Mouse (Mus musculus) thymus, postnatal 14 days (tissue): Measurements from ENCODE around the gene Gm6588.
A peak's percentile ranks its signal among the peaks of the same experiment; 100 is the strongest.
"Not testable (repeated sequence)": the region's sequence is repeated elsewhere in the genome, so short reads cannot be mapped to it uniquely, and the experiment has no call there.

Source experiments
- DNase-seq: peaks from one replicate; pipeline ENCODE4 v3.0.0; 2021

The Gm6588 gene

DNA sequence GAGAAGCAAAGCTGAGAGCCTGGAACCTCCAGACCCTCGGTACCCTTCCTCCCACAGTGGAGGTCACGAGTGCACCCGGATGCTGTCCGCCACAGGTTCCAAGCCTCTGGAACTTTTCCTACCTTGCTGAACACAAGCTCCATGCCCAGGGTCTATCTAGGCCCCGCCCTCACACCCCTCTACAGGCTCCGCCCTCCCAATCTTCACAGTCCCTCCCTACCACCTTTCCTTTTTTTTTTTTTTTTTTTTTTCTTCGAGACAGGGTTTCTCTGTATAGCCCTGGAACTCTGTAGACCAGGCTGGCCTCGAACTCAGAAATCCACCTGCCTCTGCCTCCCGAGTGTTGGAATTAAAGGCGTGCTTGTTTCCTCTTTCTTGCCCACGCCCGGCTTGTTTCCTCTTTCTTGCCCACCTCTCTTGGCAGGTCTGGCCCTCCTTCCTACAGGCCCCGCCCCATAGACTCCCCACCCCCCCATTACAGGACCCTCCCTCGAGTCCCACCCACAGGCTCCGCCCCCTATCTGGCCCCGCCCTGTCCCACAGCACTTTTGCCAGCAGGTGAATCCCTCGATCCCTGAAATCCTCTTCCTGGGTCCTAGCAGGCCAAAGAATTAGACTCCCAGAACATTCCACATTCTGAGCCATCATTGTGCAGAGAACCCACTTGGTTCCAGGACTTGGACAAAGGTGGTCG lies at the start of gene Gm6588:
Gene Gm6588, plus strand, starts transcription at position 680 of the 694 bp plus-strand sequence.
- no peak for DNase-seq

DNA sequence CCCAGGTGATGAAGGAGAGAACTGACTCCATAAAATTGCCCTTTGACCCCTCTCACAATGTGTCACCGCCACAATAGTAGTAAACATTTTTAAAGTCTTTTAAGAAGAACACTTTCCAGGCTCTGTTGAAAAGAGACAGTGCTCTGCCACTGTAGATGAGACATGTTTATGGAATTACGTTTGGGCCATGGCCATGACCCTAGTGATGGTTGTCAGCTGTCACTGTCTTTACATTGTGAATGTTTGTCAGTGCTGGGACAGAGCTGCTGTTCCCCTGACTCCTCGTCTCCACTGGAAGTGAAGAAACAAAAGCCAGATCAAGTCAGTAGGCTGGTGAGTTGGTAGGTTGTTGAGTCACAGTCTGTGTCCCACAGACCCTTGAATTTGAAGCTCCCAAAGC lies 46.8 kb upstream of the Gm6588 start:
- no peak for DNase-seq

DNA sequence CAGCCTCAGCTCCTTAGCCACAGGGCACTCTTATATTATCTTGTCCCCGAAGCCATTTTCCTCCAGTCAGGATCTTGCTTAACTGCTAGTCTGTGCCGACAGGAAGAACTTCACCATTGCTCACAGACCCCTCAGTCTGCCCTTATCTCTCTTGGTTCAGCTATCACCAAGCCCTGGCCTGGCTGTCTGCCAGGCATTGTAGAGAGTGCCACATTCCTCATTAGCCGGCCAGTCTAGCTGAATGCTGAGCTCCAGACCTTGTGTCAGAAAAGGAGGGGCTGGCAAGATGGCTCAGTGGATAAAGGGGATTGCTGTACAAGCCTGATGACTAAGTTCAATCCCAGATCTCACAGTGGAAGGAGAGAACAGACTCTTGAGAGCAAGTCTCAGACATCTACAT lies 43.2 kb upstream of the Gm6588 start:
- no peak for DNase-seq

DNA sequence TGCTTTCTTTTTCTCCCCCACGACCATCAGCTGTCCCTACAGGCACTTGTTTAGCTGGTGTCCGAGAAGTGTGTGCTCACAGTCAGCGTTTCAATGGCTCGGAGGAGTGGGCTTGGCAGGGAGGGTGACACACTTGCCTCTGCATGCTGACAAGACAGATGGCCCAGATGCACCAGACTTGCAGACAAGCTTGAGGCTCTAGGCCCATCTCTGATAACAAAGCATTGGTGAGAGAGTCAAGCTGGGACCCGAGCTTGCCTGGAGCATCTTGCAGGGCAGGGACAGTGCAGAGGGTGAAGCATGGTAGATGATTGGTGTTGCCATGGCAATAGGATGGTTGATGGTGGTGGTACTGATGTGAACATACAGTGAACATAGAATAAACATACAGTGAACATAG lies 40.0 kb upstream of the Gm6588 start:
- DNase-seq: no peak

DNA sequence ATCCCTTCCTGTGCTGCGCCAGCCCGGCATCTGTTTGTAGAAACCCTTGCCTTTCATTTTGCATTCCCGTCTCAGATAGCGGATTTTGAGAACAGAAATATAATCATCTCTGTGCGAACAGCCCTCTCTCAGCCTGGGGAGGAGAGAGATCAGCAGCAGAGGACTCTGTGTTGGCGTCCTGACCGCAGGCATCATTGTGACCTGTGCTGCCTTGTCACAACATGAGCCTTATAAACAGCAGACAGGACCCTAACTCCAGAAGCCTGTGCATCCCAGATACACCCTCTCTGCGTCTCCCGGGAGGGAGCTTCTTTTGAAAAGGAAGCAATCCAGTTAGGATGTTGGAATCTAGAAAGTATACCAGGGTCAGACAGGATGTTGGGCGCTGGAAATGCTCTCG lies 38.2 kb upstream of the Gm6588 start:
- no peak for DNase-seq

DNA sequence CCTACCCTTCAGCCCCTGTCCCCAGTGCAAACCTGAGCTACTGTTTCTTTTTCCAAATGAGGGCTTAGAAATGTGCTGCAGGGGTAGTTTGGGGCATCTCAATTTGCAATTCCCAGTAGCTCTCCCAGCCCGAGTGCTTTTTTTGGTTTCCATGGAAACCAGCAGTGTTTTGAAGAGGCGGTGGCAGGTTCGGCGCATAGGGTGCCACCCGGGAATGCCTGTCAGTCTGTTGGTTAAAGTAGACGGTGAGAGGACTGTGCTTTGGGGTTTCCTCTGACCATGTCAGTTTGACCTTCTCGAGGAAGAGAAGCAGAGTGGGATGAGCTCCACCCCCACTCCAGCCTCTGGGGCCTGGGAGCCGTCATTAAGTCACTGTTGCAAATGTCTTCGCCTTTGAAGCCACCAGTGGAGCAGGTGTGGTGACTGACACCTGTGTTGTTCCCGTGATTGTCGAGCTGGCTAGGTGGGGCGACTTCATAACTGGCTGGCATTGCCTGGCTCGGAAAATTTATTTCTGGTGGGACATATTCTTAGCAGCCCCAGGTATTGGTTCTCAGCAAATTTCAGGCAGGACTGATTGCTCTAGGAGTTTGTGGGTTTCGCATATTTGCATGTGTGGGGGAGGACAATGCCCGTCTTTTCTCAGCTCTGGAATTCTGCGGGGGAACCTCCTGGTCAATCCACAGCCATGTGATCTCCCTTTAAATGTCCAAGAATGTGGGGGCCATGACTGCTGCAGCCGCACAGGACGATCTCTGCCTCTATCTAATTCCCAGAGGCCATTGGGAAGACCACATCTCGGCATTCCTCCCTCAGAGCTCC lies 37.5 kb upstream of the Gm6588 start:
- DNase-seq: no peak

DNA sequence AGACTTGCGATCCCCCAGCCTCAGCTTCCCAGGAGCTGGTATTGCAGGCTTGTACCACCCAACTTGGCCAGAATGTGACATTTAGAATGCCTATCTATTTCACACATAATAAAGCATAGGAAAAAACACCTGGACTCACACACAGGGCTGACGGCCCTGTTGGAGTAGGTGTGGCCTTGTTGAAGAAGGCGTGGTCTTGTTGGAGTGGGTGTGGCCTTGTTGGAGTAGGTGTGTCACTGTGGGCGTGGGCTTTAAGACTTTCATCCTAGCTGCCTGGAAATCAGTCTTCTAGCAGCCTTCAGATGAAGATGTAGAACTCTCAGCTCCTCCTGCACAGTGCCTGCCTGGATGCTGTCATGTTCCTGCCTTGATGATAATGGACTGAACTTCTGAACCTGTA lies 36.4 kb upstream of the Gm6588 start:
- not testable (repeated sequence) for DNase-seq

DNA sequence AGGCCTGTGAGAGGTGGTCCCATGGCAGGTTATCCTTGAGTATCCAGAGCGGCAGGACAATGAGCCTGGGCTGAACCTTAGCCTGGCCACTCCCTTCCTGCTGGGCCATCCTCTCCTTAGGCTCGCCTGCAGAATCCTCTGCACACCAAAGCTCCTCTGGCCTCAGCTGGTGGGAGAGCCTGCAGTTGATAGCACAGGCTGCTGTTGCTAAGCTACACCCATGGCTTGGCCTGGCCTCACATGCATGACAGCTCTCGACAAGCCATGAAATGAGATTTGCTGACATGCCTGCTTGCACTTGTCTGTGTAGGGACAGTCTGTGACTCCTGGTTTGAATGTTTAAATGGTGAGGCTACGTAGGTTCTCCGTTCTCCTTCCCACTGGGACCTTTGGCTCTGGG lies 32.6 kb upstream of the Gm6588 start:
- DNase-seq: no peak

DNA sequence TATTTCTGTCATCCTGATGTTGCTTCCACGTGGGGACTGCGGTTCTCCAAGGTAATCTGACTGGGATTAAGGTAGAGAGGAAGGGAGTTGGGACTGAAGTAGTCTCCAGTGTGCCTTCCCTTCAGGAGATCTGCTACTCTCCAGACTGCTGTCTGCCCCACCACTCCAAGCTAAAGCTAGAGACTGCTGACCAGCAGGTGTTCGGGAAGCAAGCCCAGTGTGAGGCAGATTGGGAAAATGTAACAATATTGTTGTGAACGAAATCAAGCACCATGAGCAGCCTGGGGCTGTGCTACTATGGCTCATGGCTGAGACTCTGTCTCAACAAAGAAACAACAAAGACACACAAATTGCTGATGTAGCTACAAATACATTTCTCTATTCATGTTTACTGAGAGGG lies 31.2 kb upstream of the Gm6588 start:
- no peak for DNase-seq

DNA sequence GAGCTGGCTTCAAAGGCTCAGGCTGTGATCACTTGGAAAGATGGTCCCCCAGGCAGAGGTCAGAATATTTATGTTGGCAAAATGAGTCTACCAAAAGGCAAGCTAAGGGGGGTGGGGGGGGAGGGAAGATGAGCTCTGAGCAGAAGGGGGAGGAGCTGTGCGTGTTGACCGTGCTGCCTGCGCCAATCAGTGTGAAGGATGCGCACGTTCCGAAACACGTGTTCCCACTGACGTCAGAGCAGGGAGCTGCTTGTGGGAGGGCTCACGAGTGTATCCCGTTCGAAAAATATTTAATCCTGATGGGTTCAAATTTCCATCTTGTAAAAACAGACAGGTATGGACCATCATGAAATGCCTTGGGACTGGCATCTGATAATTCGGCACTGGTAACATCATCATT lies 29.7 kb upstream of the Gm6588 start:
- DNase-seq: no peak

DNA sequence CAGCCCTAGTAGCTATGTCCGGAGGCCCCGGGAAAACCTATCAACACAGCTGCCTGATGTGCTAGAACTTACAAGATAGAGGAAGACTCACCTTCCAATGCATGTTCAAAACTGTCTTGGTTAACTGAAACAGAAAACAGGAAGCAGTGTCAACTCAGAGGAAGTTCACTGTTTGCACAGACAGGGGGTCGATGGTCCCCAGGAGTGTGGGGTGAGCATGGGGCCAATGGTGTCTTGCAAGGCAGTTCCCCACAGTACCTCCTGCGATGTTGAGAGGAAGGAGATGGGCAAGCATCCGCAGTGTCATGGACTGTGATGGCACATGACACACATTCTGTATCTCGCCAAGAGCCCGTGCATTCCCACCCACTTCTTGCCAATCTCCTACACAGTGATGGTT lies 22.6 kb upstream of the Gm6588 start:
- DNase-seq: no peak

DNA sequence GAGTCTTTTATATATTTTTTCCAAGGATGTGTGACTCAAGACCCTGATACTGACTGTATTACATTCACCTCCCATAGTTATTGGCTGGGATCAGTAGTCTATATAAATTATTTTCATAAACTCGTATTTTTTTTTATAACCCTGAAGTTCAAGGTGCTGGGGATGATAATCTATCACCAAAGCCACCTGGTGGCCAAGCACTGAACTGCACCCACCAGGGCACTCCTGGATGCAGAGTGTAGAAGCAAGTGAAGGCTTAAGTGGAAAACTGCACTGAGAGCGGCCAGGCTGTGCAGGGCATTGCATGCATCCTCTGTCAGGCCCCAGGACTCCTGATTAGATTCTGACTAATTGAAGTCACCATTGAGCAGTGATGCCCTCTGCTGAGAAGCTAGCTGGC lies 21.9 kb upstream of the Gm6588 start:
- DNase-seq: peak; percentile 72

DNA sequence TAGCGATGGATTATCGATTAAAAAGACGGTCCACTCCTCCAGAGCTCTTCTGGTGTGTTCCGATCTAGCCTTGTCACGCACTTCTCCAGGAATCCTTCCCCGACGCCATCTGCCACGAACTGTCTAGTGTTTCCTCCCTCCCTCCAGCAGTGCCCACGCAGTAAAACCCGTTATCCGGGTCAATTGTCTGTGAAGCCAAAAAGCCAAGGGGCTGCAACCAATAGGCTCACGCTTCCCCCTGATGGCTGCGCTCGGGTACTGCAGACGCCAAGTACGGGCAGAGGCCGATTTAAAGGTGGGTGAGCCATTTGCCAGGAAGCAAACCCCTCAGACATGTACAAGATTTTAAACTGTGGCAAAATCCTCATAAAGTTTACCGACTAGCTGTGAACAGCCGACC lies 20.3 kb upstream of the Gm6588 start:
- peak; percentile 70 for DNase-seq

DNA sequence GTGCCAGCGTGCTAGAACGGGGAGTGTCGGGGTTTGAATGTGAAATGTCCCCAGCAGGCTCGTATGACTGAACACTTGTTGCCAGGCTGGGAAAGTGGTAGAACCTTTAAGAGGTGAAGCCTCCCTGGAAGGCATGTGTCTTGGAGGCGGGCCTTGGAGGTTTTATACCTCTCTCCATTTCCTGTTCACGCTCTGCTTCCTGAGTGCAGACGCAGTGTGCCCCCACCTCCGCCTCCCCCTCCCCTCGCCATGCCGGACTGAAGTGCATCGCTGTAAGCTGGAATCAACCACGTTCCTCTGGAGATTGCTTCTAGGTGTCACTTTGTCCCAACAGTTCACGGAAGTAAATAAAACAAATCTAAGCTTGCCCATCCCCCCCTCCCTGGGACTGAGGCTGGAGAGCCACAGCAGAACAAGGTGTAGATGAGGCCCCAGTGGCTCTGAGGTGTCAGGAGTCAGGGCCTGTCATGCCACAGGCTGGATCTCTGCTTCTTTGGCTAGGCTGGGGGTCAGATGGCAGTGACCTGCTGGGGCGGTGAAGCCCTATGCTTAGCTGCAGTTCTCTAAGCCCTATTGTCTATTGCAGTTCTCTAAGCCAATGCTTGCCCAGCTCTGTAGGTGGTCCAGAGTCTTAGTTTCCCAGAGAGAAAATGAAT lies 18.0 kb upstream of the Gm6588 start:
- DNase-seq: peak; percentile 51

DNA sequence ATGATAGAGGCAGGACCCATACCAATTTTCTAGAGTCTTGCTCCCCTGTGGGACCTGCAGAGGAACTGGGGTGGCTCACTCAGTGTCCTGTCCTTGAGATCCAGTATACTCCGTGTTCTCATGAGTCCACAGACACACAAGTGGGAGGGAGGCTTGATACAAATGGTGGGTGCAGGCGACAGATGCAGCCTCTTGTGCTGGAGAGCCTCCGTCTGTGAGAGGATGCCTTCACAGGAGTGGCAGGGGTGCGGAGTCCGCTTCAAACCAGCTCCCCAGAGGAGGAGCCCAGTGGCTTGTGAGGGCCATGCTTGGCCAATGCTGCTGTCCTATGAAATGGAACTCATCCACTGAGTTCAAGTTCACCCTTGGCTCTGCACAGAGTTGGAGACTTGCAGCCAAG lies 17.2 kb upstream of the Gm6588 start:
- no peak for DNase-seq

DNA sequence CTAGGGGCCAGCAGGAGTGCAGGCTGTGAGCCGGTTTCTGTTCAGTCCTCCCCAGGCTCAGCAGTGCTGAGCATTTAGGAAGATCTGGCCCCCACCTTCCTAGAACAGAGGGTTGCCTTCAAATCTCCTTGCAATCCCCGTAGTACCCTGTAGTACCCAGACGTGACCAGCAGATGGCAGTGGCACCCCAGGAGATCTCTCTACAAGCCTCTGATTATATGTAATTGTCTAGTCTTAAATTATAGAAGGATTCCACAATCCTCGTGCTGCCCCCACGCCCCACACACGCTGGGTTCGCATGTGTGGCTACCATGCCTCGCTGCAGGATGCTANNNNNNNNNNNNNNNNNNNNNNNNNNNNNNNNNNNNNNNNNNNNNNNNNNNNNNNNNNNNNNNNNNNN lies 16.2 kb upstream of the Gm6588 start:
- peak; percentile 75 for DNase-seq

DNA sequence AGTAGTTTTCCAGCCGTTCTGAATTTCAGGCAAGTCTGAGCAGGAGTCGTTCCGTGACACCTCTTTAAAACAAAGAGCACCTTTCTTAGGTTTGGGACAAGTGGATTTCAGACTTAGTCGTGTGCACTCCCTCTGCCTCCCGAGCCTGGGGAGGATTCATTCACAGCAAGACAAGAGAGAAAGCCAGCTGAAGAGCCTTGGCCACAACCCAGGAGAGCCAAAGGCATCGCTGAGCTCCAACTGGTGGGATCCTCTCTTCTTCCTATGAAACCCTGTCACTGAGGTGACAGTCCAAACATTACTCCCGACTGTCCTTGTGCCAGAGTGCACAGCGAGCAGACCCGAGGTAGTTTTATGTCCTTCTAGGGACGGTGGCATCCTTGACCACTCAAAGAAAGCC lies 10.7 kb upstream of the Gm6588 start:
- no peak for DNase-seq

DNA sequence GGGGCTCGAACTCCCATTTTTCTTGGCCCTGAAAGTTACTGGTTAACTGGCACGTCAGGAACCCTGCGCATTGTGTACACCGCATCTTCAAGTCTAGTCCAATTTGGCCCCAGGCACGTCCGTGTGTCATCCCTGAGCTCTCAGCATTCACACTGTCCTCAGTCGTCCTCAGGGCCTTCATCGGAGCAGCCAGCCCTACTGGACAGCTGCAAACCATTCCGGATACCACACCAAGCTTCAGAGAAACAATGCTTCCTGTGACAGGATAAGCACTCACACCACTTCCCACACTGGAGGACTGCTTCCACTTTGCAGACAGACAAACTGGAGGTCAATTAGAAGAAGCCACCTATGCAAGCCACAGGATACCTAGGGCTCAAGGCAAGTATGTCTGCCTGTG lies 3.9 kb downstream of the Gm6588 start:
- DNase-seq: no peak

DNA sequence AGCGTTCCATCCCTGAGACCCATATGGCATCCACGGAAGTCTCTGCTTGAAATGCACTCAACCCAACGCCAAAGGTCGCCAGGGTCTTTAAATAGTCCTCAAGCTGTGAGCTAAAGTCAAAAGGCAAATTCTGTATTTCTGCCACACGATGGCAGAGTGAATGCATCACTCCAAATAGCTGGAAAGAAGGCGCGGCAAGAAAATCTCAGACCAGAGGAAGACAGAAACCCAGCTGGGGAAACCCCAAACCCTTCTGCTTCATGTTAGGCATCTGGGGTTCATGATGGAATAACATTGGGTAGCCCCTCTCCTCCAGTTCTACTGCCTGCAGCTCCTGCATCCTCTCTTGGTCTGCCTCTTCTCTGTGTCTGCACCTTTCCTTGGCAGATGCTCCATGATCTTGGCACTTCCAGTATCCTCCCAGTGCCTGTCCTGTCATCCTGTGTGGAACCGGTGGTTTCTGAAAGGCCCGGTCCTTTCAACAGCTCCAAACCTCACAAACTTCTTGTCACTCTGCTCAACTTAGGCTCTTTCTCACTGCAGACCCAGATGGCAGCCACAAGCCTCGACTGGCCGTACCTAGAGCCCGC lies 5.8 kb downstream of the Gm6588 start:
- no peak for DNase-seq

DNA sequence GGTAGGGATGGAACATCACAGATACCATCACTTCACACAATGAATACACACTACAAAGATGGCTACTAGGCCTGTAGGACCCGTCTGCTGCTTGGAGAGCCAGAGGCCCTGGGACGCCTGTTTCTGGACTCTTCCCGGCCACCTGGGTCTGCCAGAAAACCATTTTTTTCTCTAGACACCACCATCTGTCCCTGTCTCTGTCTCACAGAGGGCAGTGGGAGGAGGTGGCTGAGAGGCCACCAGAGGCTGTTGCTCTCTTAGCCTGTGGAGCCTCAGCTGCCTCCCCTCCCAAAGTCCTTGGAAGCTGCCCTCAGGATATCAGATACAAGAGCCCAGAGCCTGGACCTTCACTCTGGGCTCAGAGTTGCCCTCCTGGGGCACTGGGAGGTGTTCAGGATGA lies 10.7 kb downstream of the Gm6588 start:
- DNase-seq: no peak

DNA sequence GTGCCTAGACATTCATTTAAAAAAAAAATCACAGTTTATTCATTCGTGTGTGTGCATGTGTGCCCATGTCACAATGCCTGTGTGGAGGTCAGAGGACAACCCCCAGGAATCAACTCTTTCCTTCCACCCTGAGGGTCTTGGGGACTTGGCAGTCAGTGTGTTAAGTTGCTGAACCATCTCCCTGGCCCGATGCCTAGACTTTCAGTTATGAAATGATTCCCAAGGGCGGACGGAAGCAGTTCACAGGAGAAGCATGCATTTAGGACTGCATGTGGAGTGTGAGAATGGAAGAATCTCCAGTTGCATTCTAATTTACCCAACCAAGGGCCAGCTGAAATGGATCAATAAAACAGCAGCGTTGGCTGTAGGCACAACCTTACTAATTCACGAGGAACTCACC lies 17.1 kb downstream of the Gm6588 start:
- DNase-seq: no peak

DNA sequence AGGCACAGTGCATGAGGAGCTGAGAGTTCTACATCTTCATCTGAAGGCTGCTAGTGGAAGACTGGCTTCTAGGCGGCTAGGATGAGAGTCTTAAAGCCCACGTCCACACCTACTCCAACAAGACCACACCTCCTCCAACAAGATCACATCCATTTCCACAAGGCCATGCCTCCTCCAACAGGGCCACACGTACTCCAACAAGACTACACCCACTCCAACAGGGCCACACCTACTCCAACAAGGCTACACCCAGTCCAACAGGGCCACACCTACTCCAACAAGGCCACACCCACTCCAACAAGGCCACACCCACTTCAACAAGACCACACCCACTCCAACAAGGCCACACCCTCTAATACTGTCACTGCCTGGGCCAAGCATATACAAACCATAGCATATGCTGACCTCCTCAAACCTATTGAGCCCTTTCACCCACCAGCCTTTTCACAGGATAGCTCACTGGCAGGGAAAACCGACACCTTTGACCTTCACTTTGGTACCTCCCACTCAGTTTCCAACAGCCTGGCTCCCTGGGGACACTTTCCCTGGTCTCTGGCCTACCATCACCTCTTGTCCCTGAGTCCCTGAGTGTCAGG lies 19.9 kb downstream of the Gm6588 start:
- DNase-seq: no peak

DNA sequence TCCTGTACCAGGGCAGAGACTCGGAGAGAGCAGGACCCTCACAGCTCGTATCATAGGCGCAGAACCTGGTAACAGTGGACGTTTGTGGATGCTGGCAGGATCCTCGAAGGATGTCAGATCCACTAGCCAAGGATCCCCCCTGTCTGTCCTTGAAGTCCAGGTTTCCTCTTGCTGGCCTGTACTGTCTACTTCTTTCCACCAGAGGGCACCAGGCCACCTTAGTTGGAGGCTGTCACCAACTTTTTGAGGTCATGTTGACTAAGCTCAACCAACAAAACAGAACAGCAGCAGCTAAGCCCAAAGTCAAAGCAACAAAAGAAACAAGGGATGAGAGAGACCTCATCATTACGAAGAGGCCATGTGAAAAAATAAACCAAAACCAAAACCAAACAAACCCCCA lies 20.9 kb downstream of the Gm6588 start:
- peak; percentile 31 for DNase-seq
